Mouse (Mus musculus) heart, adult 2 months (tissue): ENCODE results near the gene Rassf8.

Experiments used
- CTCF ChIP-seq: fragments of 200-600 bp; IDR thresholded peaks from 2 replicates; pipeline ENCODE4 v1.8.1; 2022; ENCODE audit warnings: antibody characterized with exemption, mild to moderate bottlenecking, moderate library complexity
- EP300 ChIP-seq: fragments of 200-500 bp; IDR thresholded peaks from 2 replicates; pipeline ENCODE4 v1.6.1; 2011; ENCODE audit warnings: low read depth, low read length, control low read depth; ENCODE audit not compliant: insufficient read depth
- POLR2A ChIP-seq: fragments of 200-500 bp; IDR thresholded peaks from 2 replicates; pipeline ENCODE4 v1.6.1; 2011; ENCODE audit warnings: mild to moderate bottlenecking, low read depth, low read length, control low read depth; ENCODE audit not compliant: insufficient read depth

DNA sequence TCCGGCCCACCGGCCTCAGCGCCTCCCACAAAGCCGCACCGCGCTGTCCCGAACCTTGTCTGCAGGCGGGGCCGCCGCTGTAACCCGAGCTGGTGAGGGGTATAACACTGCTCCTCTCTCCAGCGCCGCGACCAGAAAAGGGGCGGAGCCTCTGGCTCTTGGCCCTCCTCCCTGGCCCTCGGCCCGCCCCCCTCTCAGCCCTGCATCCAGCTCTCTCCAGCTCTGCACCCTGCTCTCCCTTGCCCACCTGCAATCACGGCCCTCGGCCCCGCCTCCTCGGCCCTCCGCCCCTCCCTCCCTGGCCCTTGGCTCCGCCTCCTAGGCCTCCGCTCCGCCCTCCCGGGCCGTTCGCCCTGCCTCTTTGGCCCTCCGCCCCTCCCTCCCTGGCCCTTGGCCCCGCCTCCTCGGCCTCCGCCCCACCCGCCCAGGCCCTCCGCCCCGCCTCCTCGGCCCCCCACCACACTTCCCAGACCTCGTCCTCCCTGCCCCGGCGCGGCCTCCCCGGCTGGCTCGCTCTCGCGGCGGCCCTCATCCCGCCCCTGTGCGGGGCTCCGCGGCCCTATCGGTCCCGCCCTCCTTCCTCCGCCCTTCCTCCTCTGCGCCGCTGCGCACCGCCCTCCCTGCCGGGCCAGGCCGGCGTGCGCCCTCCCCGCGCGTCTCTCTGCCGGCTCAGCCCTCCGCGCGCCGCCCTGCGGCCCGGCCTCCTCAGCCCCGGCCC, at the start of gene Rassf8:
- TF ChIP-seq CTCF (peak; percentile 28; the same call in 1 of the 2 replicates), EP300 (0 out of 2 replicates have a peak, but pooled peaks have one; percentile 25), POLR2A (peak; percentile 27; the same call in 1 of the 2 replicates)
